In the genomic region with DNA sequence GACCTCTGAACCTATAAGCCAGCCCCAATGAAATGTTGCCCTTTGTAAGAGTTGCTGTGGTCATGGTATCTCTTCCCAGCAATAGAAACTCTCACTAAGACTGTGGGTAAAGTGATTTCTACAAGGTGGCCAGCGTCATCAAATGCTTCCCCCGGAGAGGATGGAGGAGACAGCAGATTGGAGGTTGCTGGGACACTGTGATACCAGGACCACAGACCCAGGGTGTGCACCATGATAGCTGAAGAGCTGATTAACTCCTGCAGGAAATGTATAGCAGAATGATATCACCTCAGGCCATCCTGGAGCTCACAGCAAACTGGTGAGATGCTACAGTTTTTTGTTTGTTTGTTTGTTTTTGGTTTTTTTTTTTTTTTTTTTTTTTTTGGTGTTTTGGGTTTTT, we compare ENCODE assay signal across 35 mouse cellular contexts.
"Had no signal": no experiment of that assay in that cellular context is flagged by ENCODE, and none has a peak within 500 bp of the region (broad histone marks: within the 10 kb centered on the region; RNA-seq: fewer than 3 reads in every experiment).

No protein-coding gene starts in this region.

- H3K4me3 ChIP-seq: heart, adult 2 months; heart, embryonic 10.5 days; heart, embryonic 12.5 days; heart, embryonic 13.5 days; heart, embryonic 15.5 days; hindbrain, embryonic 10.5 days; hindbrain, embryonic 12.5 days; hindbrain, embryonic 13.5 days; hindbrain, embryonic 15.5 days; intestine, embryonic 15.5 days; kidney, embryonic 15.5 days; layer of hippocampus, adult 2 months had no signal

- H3K27me3 ChIP-seq: heart, embryonic 12.5 days; heart, embryonic 13.5 days; heart, embryonic 15.5 days; hindbrain, embryonic 12.5 days; hindbrain, embryonic 13.5 days; hindbrain, embryonic 15.5 days; intestine, embryonic 15.5 days; kidney, embryonic 15.5 days had no signal

- H3K4me2 ChIP-seq: heart, embryonic 11.5 days; heart, embryonic 12.5 days; heart, embryonic 13.5 days; heart, embryonic 15.5 days; hindbrain, embryonic 12.5 days; hindbrain, embryonic 13.5 days; hindbrain, embryonic 14.5 days; hindbrain, embryonic 15.5 days; intestine, embryonic 15.5 days; kidney, embryonic 15.5 days had no signal

- DNase-seq: heart, adult 2 months; heart, postnatal 10 days; heart, postnatal 14 days; heart, postnatal 36 days; heart, postnatal 4 days; kidney, adult 11 months; kidney, adult 18-20 months; kidney, adult 8-10 months; kidney, adult 9 months; kidney, postnatal 10 days; kidney, postnatal 14 days; kidney, postnatal 25 days; kidney, postnatal 36 days; kidney, postnatal 4 days; layer of hippocampus, adult 9-11 months; layer of hippocampus, postnatal 36 days had no signal

- ATAC-seq: hindbrain, embryonic 16.5 days; hindbrain, postnatal 0 days; inflammation-experienced regulatory T-cells, adult 6 months; intestine, embryonic 15.5 days; intestine, embryonic 16.5 days; intestine, postnatal 0 days had no signal

- H3K9ac ChIP-seq: heart, embryonic 12.5 days; heart, embryonic 13.5 days; heart, embryonic 15.5 days; hindbrain, embryonic 12.5 days; hindbrain, embryonic 13.5 days; hindbrain, embryonic 14.5 days; hindbrain, embryonic 15.5 days; intestine, embryonic 15.5 days; kidney, embryonic 15.5 days had no signal

- H3K9me3 ChIP-seq: heart, embryonic 10.5 days; heart, embryonic 12.5 days; heart, embryonic 13.5 days; heart, embryonic 15.5 days; hindbrain, embryonic 10.5 days; hindbrain, embryonic 12.5 days; hindbrain, embryonic 13.5 days; hindbrain, embryonic 15.5 days; intestine, embryonic 15.5 days; kidney, embryonic 15.5 days had no signal

- H3K27ac ChIP-seq: heart, adult 2 months; heart, embryonic 10.5 days; heart, embryonic 13.5 days; heart, embryonic 15.5 days; hindbrain, embryonic 10.5 days; hindbrain, embryonic 12.5 days; hindbrain, embryonic 13.5 days; hindbrain, embryonic 14.5 days; hindbrain, embryonic 15.5 days; hindbrain, postnatal 0 days; intestine, embryonic 15.5 days; kidney, embryonic 15.5 days; kidney, postnatal 0 days; layer of hippocampus, adult 2 months had no signal
